ENCODE assay signal across 1 mouse cellular context in the genomic region with DNA sequence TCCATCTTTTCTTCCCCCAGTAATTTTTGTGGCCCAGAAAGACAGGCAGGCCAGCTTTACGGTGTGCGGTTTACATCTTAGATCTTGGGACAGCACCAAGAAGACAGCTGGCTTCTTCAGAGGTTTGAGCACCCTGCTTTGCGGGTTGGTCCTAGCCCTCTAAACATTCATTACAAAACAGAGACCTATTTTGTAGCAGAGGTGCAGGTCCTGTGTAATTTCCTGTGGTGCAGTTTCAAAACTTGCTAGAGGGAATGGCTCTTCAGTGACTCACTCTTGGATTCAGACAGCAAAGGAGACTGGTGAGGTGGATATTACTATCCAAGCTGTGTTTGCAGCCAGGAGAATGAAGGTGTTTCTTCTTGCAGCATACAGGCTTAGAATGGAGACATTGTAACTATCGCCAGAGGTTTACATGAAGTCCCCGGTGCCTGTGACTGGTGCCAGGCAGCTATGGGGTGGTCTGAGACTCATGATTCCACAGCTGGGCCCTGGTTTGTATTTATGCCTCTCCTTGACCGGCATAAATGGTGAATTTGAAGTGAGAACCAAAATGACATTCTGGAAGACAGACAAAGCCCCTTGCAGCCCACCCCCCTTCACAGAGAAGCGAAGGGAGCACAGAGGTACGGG.
TF ChIP-seq lines count a peak whose summit lies in the region.

No protein-coding gene starts in this region.

TF ChIP-seq in CH12.LX, 34 proteins besides CTCF, POLR2A, EP300 and RAD21 (continued from another document):
- TF ChIP-seq NELFE (IDR thresholded peaks at IDR 0.05; ENCODE audit: low read depth, low read length): no peak; the same call in 1 of the 2 replicates
- peak; percentile 79 for TF ChIP-seq JUN (IDR thresholded peaks at IDR 0.05; ENCODE audit: insufficient read depth, low read depth, low read length)
- no peak for TF ChIP-seq KAT2A (IDR thresholded peaks at IDR 0.05; ENCODE audit: insufficient replicate concordance, low read length)
- 0 out of 2 replicates have a peak, but pooled peaks have one; percentile 28 for TF ChIP-seq ZNF384 (IDR thresholded peaks at IDR 0.05; ENCODE audit: low read depth, low read length)
- TF ChIP-seq ZC3H11A (IDR thresholded peaks at IDR 0.05; ENCODE audit: low read depth, low read length): no peak
- no peak for TF ChIP-seq UBTF (IDR thresholded peaks at IDR 0.05; ENCODE audit: low read depth, low read length)
- TF ChIP-seq BHLHE40 (IDR thresholded peaks at IDR 0.05; ENCODE audit: low read depth, low read length): peak; percentile 87
- TF ChIP-seq E2F4 (IDR thresholded peaks at IDR 0.05; ENCODE audit: insufficient replicate concordance, low read depth, low read length): no peak
- TF ChIP-seq USF1 (IDR thresholded peaks at IDR 0.05; ENCODE audit: low read depth, low read length): no peak
- TF ChIP-seq MAZ (IDR thresholded peaks at IDR 0.05; ENCODE audit: low read depth, low read length): no peak
- TF ChIP-seq CHD1 (IDR thresholded peaks at IDR 0.05; ENCODE audit: low read depth, low read length): no peak
- no peak; the same call in 1 of the 2 replicates for TF ChIP-seq SIN3A (IDR thresholded peaks at IDR 0.05; ENCODE audit: low read length)
- no peak for TF ChIP-seq ELF1 (IDR thresholded peaks at IDR 0.05; ENCODE audit: low read depth, low read length)
